Mouse (Mus musculus) telencephalon, adult 2 months (tissue): ENCODE results near the gene Gsdmc3.
A peak's percentile ranks its signal among the peaks of the same experiment; 100 is the strongest.
"Not testable (repeated sequence)": the region's sequence is repeated elsewhere in the genome, so short reads cannot be mapped to it uniquely, and the experiment has no call there.

Source experiments
- DNase-seq: peaks from one replicate; pipeline ENCODE4 v3.0.0-alpha.2; 2011; ENCODE audit warnings: low read depth, low spot score

Gene Gsdmc3

DNA sequence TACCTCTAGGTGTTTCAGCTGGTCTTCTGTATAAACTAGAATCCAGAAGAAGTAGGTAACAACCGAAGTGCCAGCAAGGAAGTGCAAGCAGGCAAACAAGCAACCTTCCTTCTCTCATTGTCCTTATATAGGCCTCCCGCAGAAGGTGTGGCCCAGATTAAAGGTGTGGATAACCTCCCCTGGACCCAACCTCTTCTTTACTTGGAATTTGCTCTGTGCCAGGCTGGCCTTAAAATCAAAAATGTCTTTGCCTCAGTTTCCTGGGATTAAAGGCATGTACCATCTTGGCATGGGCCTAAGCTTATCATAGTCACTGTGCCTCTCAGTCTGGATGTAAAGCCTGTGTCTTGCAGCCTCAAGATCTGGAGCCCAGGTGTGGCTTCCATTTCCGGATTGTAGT lies at the start of gene Gsdmc3:
TSS of gene Gsdmc3 (minus strand) at position 101 of the 400 bp plus-strand sequence.
- not testable (repeated sequence) for DNase-seq

- DNase-seq, result no peak
Observed at GRCm38 (mm10) chr15:63926201-63926600, 47.8 kb upstream of the Gsdmc3 start.

DNA sequence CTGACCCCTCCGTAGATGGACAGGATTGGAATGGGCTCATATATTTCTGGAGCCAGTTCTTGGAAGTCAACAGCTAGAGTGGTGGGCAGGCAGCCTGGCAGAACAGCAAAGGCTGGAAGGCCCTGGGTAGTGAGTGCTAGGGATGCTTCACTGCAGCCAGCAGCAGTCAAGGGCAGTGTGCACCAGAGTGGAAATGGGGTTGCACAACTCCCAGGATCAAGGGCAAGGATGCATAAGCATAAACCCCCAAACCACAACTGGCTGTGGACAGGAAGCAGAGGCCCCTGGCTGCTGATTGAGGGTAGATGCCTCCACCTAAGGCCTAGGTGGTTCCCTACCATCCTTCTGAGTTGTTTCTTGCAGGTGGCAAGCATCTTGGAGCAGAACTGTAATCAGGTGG lies 46.1 kb upstream of the Gsdmc3 start:
- DNase-seq, result no peak

DNA sequence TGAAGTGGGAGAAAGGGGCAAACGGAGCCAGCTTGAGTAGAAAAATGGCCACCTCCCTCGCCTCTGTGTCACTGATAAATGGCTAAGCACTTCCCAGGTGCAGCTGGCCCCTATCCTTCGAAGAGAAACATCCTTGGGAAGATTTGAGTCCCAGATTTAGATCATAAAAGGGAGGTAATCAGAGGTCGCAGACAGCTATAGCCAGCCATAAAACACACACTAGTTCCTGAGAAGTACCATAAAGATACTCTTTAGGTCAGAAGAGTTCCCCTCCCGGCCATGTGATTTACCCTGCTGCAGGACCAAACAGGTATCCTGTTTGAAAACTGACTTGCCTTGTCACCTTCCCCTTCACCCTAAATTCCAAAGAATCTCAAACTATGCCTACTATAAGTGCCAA lies 43.3 kb upstream of the Gsdmc3 start:
- DNase-seq, result not testable (repeated sequence)

GRCm38 (mm10) chr15:63919728-63920127 lies 41.4 kb upstream of the Gsdmc3 start:
- not testable (repeated sequence) for DNase-seq

GRCm38 (mm10) chr15:63916584-63916983 lies 38.2 kb upstream of the Gsdmc3 start:
- DNase-seq, result not testable (repeated sequence)

GRCm38 (mm10) chr15:63912197-63912596 lies 33.8 kb upstream of the Gsdmc3 start, which contains the start of gene Gsdmc4:
Gene Gsdmc4, minus strand, starts transcription at chr15:63912297.
- not testable (repeated sequence) for DNase-seq

DNA sequence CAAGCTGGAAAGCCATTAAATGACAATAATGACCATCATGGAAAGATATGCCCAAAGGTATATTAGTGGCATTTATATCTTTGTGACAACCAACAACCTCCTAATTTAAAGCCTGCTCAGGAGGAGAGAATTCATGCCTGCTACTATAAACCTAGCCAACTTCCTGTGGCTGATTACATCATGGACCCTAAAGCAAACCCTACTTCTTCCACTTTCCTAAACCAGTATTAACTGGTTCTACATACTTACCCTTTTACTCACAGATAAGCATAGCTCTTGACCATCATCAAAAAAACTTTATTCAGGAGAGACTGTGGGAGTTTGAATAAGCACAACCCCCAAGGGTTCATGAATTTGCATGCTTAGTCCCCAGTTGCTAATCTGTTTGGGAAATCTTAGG lies 31.5 kb upstream of the Gsdmc3 start:
- DNase-seq, result not testable (repeated sequence)

- DNase-seq, result peak; percentile 6
Observed at GRCm38 (mm10) chr15:63895560-63896353, 17.4 kb upstream of the Gsdmc3 start.

DNA sequence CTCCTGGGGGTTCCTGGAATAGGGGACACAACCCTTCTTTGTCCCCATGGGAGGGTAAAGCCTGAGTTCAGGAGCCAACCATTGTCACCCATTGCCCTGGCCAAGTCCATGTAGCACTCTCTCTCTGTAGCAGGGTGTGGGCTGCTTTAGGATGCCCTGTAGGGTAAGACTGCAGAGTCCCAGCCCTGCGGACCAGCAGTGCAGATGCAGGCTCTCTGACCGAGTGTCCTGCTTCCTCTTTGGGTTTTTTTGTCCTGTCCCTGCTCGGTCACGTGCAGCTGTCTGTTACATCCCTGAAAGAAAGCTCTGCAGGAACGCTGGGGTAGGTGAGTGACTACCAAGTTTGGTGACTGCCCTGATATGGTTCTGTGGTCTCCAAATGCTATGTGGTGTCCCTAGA lies 10.1 kb upstream of the Gsdmc3 start:
- DNase-seq, result not testable (repeated sequence)

DNA sequence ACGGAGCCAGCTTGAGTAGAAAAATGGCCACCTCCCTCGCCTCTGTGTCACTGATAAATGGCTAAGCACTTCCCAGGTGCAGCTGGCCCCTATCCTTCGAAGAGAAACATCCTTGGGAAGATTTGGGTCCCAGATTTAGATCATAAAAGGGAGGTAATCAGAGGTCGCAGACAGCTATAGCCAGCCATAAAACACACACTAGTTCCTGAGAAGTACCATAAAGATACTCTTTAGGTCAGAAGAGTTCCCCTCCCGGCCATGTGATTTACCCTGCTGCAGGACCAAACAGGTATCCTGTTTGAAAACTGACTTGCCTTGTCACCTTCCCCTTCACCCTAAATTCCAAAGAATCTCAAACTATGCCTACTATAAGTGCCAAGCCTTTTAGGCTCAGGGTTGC lies 9.6 kb upstream of the Gsdmc3 start:
- DNase-seq, result not testable (repeated sequence)

DNA sequence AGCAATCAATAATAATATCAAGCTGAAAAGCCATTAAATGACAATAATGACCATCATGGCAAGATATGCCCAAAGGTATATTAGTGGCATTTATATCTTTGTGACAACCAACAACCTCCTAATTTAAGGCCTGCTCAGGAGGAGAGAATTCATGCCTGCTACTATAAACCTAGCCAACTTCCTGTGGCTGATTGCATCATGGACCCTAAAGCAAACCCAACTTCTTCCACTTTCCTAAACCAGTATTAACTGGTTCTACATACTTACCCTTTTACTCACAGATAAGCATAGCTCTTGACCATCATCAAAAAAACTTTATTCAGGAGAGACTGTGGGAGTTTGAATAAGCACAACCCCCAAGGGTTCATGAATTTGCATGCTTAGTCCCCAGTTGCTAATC lies 2.2 kb downstream of the Gsdmc3 start:
- DNase-seq, result not testable (repeated sequence)

DNA sequence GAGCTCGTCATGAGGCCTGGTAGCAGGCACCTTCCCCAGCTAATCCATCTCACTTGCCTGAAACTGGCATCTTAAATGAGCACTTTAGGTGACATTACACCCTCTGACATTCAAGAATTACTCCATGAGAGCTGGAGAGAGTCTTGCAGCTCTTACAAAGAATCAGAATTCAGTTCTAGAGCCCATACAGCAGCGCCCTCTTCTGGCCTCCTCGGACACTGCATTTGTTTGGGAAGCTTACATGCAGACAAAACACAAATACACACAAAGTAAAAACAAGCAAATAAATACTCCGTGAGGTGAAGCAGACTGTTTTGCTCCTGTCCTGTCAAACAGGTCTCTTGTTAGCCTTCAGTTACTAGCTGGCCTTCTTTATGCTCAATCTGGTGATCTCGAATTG lies 16.4 kb downstream of the Gsdmc3 start:
- DNase-seq, result not testable (repeated sequence)
